Mouse (Mus musculus) layer of hippocampus, postnatal 36 days (tissue): ENCODE measurements around the gene Galnt4. TPM values are rescaled to one million over a fixed set of nuclear protein-coding genes. Genes with fewer than 3 reads are reported as not detected.

Experiments used
- DNase-seq, 2 experiments: peaks; one replicate each; pipeline ENCODE4 v3.0.0; 2022
- total RNA-seq, 2 experiments: library from RNA; stranded (reverse); gene quantifications; 2 replicates each; pipeline ENCODE4 v1.2.3; 2021

Gene Galnt4
- 1 to 10 TPM; 3.6 to 4.0 TPM for total RNA-seq

- peak; percentile 62 for DNase-seq
These were observed at the start of gene Galnt4 for GRCm38 (mm10) chr10:99107964-99108363. Galnt4 (plus strand) TSS chr10:99108159.

DNA sequence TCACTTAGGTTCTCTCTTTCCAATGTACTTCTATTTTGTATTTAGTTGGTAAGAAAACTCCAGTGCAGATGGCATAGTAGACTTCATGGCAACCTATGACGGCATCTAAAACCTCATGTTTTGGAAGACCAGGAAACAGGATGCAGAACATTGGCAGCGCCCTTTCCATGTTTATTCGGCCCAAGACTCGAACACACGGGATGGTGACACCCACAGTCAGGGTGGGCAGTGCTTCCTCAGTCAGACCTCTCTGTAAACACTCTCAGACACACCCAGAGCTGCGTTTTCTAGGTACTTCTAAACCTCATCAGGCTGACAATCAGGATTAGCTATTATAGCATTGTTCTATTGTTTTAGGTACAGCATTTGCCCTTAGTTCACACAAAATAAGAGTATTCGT, 47.4 kb upstream of the Galnt4 start:
- no peak for DNase-seq

DNA sequence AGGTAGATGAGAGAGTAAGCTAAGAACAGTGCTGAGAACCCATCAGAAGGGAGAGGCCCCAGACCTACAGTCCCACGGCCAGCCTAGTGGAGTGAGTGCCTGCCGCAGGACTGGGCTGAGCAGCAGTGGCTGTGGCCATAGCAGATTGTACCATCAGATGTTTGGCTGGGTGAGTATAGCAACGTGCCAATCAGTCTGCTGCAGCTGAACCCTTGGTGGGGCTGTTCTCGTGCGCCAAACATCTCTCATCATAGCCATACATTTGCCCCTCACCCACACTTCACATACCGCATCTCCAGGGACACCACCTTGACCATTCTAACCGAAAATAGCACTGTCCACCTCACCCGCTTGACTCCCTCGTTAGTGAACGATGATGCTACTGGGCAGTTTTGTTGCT, 46.5 kb upstream of the Galnt4 start:
- DNase-seq: no peak

DNA sequence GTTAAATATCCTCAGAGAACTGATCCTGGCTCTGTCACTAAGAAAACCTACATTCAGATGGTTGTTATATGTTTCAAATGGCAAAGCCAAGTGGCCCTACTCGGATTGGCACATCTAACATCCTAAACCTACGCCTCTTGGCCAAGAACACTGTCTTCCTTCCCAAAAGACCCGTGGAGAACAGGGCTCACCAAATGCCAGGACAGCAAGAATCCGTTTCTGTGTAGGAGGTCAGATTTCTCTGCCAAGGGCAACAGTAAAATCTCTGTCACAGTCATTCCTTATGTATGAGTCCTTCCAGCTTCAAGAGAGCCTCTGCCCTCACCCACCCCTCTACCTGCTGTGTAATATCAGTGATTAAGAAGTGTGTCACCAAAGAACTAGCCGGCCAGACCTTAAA, 45.4 kb upstream of the Galnt4 start:
- no peak for DNase-seq

DNA sequence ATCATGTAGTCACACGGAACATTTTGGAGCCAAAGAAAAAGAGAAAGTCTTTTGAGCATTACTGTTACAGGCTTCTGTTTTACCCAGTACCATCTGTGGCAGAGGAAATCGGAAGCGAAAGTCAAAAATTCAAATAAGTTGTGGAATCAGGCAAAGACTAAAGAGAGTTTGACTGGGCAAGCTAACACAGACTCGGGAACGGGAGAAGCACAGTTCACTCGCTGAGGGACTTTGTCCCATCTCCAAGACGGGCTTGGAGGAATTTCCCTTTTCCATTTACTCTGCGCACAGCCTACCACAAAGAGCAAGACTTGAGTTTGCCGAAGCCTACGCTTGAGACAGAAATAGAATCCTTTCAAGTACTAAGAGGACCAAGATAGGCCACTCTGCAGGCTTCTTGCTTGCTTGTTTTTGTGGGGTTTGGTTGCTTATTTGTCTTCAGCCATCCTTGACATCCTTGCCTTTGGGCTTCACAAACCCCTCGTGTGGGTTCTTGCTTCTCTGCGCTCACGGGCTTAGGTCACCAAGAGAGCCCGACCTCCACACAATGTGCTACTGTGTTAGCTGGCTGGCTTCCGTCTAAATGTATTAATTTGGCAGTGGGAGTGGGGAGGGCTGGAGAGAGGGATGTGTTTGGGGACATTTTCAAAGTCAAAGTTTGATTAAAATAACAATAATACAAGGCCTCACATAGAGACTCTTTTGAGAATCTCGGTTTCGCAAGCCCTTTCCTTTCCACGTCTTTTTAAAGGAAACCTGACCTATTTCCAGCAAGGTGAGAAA, 31.7 kb upstream of the Galnt4 start:
- peak in 1 of 2 experiments; percentile 25 for DNase-seq

DNA sequence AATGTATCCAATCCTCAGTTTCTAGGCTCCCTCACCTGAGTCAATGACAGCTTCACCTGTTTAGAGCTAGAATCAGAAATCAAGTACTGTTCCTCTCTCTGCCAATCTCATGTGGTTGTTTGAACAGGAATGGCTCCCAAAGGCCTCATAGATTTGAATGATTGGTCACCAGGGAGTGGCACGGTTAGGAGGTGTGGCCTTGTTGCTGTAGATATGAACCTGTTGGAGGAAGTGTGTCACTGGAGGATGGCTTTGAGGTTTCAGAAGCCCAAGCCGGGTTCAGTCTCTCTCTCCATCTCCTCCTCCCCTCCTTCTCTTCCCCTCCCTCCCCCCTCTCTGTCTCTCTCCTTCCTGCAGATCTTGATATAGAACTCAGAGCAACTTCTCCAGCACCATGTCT, 29.3 kb upstream of the Galnt4 start:
- DNase-seq: no peak

DNA sequence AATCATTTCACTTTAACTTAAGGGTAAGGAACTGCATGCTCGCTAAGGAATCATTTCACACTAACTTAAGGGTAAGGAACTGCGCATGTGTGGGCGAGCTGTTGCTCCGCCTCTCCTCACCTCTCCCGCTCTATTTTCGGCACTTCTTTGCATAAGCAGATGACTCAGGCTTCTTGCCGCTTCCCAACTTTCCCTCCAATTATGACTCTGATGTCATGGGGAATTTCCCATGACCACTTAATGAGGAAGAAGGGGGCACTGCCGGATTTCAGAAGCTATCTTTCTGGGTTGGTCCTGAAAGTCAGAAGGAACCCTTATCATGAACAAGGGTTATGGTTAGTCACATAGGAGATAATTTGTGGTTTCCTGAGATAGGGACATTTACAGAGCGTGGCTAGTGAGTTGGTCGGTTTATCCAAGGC, 26.4 kb upstream of the Galnt4 start:
- DNase-seq: no peak

GRCm38 (mm10) chr10:99083431-99084003, 24.4 kb upstream of the Galnt4 start:
- DNase-seq: no peak

DNA sequence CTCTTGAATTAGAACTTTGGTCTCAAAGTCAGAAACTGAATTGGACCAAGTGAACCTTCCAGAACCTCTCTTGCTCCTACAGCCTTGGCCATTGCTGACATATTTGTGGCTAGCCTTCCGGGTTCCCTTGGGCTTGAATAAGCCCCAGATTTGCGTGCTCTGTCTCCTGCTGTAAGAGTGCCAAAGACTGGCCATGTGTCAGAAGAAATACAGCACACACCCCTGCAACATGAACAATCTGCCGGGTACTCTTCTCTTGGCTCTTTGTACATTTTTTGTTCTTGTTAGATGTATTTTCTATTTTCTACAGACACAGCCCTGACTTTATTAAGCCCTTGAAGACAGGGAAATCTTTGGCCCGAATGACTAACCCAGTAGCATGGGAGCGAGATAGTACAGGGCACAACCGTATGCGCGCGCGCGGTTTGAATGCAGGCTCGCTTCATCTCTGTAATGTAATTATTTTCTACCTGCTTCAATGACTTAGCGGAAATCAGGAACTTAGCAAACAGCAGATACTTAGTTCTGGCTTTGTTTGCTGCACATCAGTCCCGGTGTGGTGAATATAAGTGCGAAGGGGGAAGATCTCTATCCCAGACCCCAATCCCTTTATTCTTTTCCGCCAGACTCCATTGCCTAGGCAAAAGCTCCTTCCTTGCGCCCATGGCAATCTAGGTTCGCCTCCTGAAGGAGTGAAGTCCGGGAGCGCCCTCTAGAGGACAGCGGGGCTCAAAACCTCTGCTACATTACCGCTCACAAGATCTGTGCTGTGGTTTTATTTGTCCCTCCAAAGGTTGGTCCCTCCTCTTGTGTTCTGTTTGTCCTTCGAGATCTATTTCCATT, 23.3 kb upstream of the Galnt4 start:
- peak; percentile 82 to 83 for DNase-seq

GRCm38 (mm10) chr10:99085240-99085587, 22.7 kb upstream of the Galnt4 start:
- no peak for DNase-seq

GRCm38 (mm10) chr10:99086029-99086428, 21.9 kb upstream of the Galnt4 start:
- no peak for DNase-seq

DNA sequence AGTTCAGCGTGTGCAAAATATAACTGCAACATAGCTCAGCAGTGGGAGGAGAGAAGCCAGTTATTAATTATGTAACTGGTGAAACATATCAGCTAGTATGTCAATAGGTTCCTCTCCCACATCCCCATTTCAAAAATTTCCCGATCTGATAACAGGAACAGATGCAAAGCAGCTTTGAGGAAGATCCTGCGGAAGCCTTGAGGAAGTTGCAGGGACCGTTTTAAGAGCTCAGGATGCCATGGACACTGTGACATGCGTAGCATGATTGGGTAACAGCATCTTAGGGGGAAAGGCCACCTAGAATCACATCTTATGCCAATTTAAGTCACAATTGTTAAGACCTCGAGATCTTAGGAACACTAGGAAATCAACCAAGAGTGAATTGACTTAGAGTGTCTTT, 18.1 kb upstream of the Galnt4 start:
- DNase-seq: no peak

GRCm38 (mm10) chr10:99093364-99093763, 14.6 kb upstream of the Galnt4 start:
- DNase-seq: no peak

DNA sequence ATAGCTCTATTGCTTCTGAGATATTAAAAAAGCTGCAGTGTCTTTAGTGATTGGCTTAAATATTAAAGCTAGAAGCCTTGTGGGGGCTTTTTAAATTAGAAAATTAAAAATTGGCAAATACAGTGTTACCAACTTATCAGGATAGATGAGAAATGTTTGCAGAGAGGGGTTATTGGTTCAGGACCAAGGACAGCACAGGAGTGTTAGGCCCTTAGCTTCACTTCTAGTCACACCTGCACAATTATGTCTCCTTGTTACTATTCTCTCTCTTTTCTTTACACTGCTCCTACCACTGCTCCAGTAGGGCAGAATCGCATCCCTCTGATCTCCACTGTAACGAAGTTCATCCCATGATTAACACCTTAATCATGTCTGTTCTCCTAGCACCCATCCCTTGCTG, 12.8 kb upstream of the Galnt4 start:
- DNase-seq: no peak

- DNase-seq: peak in 1 of 2 experiments; percentile 39
These were observed 10.6 kb upstream of the Galnt4 start for GRCm38 (mm10) chr10:99097374-99097773.

GRCm38 (mm10) chr10:99105522-99105921, 2.4 kb upstream of the Galnt4 start:
- DNase-seq: no peak

DNA sequence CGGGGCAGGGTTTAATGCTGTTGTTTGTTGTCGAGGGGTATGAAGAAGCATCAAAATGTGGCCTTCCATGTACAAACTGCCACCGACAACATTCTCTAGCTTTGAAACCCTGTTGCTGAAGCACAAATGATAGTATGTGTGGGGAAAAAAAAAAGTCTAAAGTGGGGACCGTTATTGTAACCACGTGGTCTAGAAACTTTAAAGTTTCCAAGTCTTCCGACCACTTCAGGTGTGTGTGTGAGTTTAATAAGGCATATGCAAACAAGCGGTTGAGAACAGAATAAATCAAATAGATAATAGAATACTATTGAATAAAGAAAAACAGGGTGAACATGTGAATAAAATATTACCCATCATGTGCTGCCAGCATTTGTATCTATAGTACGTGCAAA, 1.7 kb upstream of the Galnt4 start:
- no peak for DNase-seq

DNA sequence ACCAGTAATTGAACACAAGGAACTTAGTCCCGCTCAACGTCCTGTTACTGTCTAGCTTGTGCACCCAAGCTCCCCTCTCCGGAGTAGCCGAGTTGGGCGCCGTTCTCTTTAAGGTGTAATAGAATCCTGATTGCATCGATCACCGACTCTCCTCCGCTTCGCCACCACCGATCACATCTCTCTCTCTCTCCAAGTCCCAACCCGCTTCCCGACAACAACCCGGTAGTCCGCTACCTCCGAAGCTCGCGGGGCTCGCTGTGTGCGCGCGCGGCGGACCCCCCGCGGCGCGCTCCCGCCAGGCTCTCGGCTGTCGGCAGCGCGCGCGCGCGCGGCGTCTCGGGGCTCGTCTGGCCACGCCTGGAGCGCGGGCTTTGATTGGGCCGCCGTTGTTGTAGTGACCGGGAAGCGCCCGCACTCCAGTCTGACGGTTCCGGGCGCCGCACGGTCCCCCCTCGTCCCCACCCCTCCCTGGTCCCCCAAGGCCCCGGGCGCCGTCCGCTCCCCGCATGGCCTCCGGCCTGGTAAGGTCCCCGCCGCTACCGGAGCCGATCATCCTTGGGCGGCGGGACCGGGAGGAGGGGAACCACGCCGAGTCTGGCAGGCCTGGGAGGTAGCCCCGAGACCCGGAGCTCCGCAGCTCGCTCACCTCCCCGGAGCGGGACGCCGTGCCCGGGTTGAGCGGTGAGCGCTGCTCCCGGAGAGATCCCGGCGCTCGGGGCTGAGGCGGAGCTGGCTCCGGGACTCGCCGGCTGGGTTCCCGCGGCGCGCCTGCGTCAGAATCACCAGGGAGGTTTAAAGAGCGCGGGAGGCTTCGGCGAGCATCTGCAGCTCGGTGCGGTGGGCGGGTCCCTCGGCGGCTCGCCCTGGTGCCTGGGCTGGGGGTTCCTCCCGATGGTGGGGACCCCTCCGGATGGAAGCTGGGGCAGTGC, 992 bp upstream of the Galnt4 start, which contains the start of gene Poc1b:
Poc1b (plus strand) TSS at position 334 of the 929 bp plus-strand sequence.
- DNase-seq: peak; percentile 80 to 84

DNA sequence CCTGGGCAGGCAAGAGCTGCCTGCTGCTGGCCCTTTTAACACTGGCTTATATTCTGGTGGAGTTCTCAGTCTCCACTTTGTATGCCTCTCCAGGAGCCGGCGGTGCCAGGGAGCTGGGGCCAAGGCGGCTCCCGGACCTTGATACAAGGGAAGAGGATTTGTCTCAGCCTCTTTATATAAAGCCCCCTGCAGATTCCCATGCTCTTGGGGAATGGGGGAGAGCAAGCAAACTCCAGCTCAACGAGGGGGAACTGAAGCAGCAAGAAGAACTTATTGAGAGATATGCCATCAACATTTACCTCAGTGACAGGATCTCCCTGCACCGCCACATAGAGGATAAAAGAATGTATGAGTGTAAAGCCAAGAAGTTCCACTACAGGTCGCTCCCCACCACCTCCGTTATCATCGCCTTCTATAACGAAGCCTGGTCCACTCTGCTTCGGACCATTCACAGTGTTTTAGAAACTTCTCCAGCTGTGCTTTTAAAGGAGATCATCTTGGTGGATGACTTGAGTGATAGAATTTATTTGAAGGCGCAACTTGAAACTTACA, 548 bp downstream of the Galnt4 start:
- no peak for DNase-seq

DNA sequence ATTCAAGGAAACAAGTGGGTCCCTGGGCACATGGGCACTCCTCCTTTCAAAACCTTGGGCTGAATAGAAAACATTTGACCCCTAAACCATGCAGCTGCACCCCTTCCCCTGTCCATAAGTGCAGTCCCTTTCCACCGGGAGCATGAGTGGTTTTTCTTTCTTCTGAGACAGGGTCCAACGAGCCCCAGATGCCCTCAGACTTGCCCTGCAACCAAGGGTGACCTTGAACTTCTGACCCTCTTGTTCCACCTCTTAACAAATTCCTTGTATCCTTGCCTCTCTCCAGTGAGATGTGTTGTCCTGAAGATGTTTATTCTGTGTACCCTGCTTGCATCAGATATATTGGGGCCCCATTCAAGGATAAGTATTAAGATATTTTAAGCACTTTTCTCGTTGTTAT, 5.6 kb downstream of the Galnt4 start:
- DNase-seq: no peak

DNA sequence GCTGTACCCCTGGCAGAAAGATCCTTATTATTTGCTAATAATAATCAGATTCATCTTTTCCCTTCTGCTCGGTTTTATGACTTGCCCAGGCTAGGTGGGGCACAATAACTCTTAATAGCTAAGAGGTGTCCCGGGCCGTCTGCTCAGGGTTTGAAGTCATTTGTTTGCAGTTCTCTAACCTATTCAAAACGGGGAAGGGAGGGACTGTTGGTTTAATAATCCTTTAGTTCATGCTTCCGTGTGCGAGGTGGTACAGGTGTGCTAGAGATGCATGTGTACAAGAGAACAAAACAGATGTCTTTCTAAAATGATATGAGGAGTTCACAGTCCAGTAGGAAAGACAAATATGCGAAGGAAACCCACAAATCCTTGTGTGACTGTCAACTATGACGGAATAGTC, 6.3 kb downstream of the Galnt4 start:
- no peak for DNase-seq
